ENCODE assay signal across 29 mouse cellular contexts in genomic region chr9:67441484-67441883, GRCm38 (mm10).
DNase-seq lines count a peak whose midpoint lies in the region; ATAC-seq and TF ChIP-seq lines count a peak whose summit lies in the region.
"Had no signal": no experiment of that assay in that cellular context is flagged by ENCODE, and none has a peak within 500 bp of the region (broad histone marks: within the 10 kb centered on the region; RNA-seq: fewer than 3 reads in every experiment).

No protein-coding gene starts in this region.

- no peak for TF ChIP-seq EP300 in heart, postnatal 0 days (IDR thresholded peaks at IDR 0.05; ENCODE audit: low read depth)

- H3K4me3 ChIP-seq in heart, embryonic 12.5 days, result no peak overlapping the region
- no peak overlapping the region for H3K4me3 ChIP-seq in heart, postnatal 0 days (ENCODE audit: low read depth, low read length)
- H3K4me3 ChIP-seq in midbrain, embryonic 10.5 days, result no peak overlapping the region
- no peak overlapping the region for H3K4me3 ChIP-seq in midbrain, embryonic 16.5 days (ENCODE audit: low read depth, low read length)
- H3K4me3 ChIP-seq: embryonic facial prominence, embryonic 12.5 days; forebrain, embryonic 15.5 days; gastrocnemius, adult 2 months; left cerebral cortex, adult 2 months; limb, embryonic 12.5 days; liver, embryonic 15.5 days; midbrain, embryonic 12.5 days had no signal

- no peaks in the 10 kb centered on the region for H3K36me3 ChIP-seq in heart, embryonic 12.5 days
- no peaks in the 10 kb centered on the region for H3K36me3 ChIP-seq in heart, postnatal 0 days (replicated peaks; ENCODE audit: control insufficient read depth, insufficient read depth, low read length)
- no peaks in the 10 kb centered on the region for H3K36me3 ChIP-seq in midbrain, embryonic 10.5 days
- no peaks in the 10 kb centered on the region for H3K36me3 ChIP-seq in midbrain, embryonic 16.5 days (ENCODE audit: control insufficient read depth, insufficient read depth, low read length)
- H3K36me3 ChIP-seq: embryonic facial prominence, embryonic 12.5 days; forebrain, embryonic 15.5 days; limb, embryonic 12.5 days; liver, embryonic 15.5 days; midbrain, embryonic 12.5 days had no signal

- H3K27me3 ChIP-seq in heart, embryonic 12.5 days (replicated peaks), result no peaks in the 10 kb centered on the region
- H3K27me3 ChIP-seq in heart, postnatal 0 days (ENCODE audit: control insufficient read depth, insufficient read depth, low read length), result no peaks in the 10 kb centered on the region
- H3K27me3 ChIP-seq in midbrain, embryonic 10.5 days (ENCODE audit: low read depth, poor library complexity, severe bottlenecking), result no peaks in the 10 kb centered on the region
- H3K27me3 ChIP-seq in midbrain, embryonic 16.5 days (ENCODE audit: control insufficient read depth, insufficient read depth, low read depth, low read length), result no peaks in the 10 kb centered on the region
- H3K27me3 ChIP-seq: embryonic facial prominence, embryonic 12.5 days; forebrain, embryonic 15.5 days; limb, embryonic 12.5 days; liver, embryonic 15.5 days; midbrain, embryonic 12.5 days had no signal

- WGBS in heart, embryonic 12.5 days, result 17% methylated on average over 1 of the region's 2 CpGs
- WGBS in heart, postnatal 0 days, result 23% methylated on average over 2 of the region's 2 CpGs
- 30% methylated on average over 1 of the region's 2 CpGs for WGBS in midbrain, embryonic 10.5 days
- 20% methylated on average over 1 of the region's 2 CpGs for WGBS in midbrain, embryonic 16.5 days

- intact Hi-C loops in heart, postnatal 25 days (cut with DNase I), result no loop called here

- peak overlapping the region; percentile 61 for H3K27ac ChIP-seq in heart, embryonic 12.5 days (ENCODE audit: poor library complexity, severe bottlenecking)
- H3K27ac ChIP-seq in heart, postnatal 0 days (ENCODE audit: low read depth), result peak overlapping the region; percentile 25; the same call in 1 of the 2 replicates
- peak overlapping the region; percentile 63 for H3K27ac ChIP-seq in midbrain, embryonic 10.5 days (replicated peaks)
- no peak overlapping the region for H3K27ac ChIP-seq in midbrain, embryonic 16.5 days (ENCODE audit: low read length)
- H3K27ac ChIP-seq: embryonic facial prominence, embryonic 12.5 days; forebrain, embryonic 15.5 days; gastrocnemius, adult 2 months; left cerebral cortex, adult 2 months; limb, embryonic 12.5 days; liver, embryonic 15.5 days; midbrain, embryonic 12.5 days had no signal

- no peak overlapping the region for H3K9ac ChIP-seq in heart, embryonic 12.5 days
- no peak overlapping the region for H3K9ac ChIP-seq in heart, postnatal 0 days (replicated peaks; ENCODE audit: low read depth, low read length)
- H3K9ac ChIP-seq in midbrain, embryonic 16.5 days (ENCODE audit: low read depth, low read length), result no peak overlapping the region
- H3K9ac ChIP-seq: embryonic facial prominence, embryonic 12.5 days; forebrain, embryonic 15.5 days; limb, embryonic 12.5 days; liver, embryonic 15.5 days; lung, embryonic 14.5 days; midbrain, embryonic 12.5 days had no signal

- H3K9me3 ChIP-seq in heart, embryonic 12.5 days (replicated peaks), result no peaks in the 10 kb centered on the region
- no peaks in the 10 kb centered on the region for H3K9me3 ChIP-seq in heart, postnatal 0 days (replicated peaks; ENCODE audit: control insufficient read depth, low read length)
- no peaks in the 10 kb centered on the region for H3K9me3 ChIP-seq in midbrain, embryonic 10.5 days (replicated peaks)
- H3K9me3 ChIP-seq in midbrain, embryonic 16.5 days (replicated peaks; ENCODE audit: control insufficient read depth, low read length, poor library complexity, severe bottlenecking), result no peaks in the 10 kb centered on the region
- H3K9me3 ChIP-seq: embryonic facial prominence, embryonic 12.5 days; forebrain, embryonic 15.5 days; limb, embryonic 12.5 days; liver, embryonic 15.5 days; midbrain, embryonic 12.5 days had no signal

- H3K4me2 ChIP-seq in heart, embryonic 12.5 days, result no peak overlapping the region
- no peak overlapping the region for H3K4me2 ChIP-seq in heart, postnatal 0 days (ENCODE audit: low read depth, low read length)
- no peak overlapping the region for H3K4me2 ChIP-seq in midbrain, embryonic 16.5 days (ENCODE audit: low read length)
- H3K4me2 ChIP-seq: embryonic facial prominence, embryonic 12.5 days; forebrain, embryonic 15.5 days; limb, embryonic 12.5 days; liver, embryonic 15.5 days; lung, embryonic 14.5 days; midbrain, embryonic 12.5 days had no signal

- peaks cover 42% of the 10 kb centered on the region for H3K4me1 ChIP-seq in heart, embryonic 12.5 days (replicated peaks)
- peaks cover 5% of the 10 kb centered on the region; the same call in 1 of the 2 replicates for H3K4me1 ChIP-seq in heart, postnatal 0 days (ENCODE audit: control insufficient read depth, insufficient read depth)
- H3K4me1 ChIP-seq in midbrain, embryonic 10.5 days, result peaks cover 17% of the 10 kb centered on the region
- H3K4me1 ChIP-seq in midbrain, embryonic 16.5 days (ENCODE audit: control insufficient read depth, insufficient read depth, low read length), result peaks cover 5% of the 10 kb centered on the region; the same call in 1 of the 2 replicates
- H3K4me1 ChIP-seq: forebrain, embryonic 15.5 days; liver, embryonic 15.5 days had no signal

- DNase-seq in heart, adult 11 months, result no peak
- no peak for DNase-seq in heart, postnatal 0 days (ENCODE audit: low spot score)
- no peak for DNase-seq in heart, postnatal 25 days (ENCODE audit: low spot score)
- no peak for DNase-seq in midbrain, embryonic 10.5 days (ENCODE audit: low spot score)
- no peak for DNase-seq in layer of hippocampus, postnatal 36 days
- DNase-seq: adrenal gland, postnatal 14 days; cerebellum, adult 11 months; cerebellum, adult 9-10 months; cerebellum, postnatal 36 days; gastrocnemius, adult 2 months; gastrocnemius, postnatal 36 days; kidney, adult 11 months; kidney, postnatal 14 days; layer of hippocampus, adult 9-11 months; lung, embryonic 14.5 days; lung, postnatal 36 days; right cerebral cortex, adult 18-20 months; spleen, adult 18-20 months; thymus, postnatal 14 days had no signal

- peak; percentile 42; the same call in 1 of the 2 replicates for ATAC-seq in heart, embryonic 12.5 days (ENCODE audit: insufficient number of reproducible peaks, low FRiP score)
- ATAC-seq in heart, postnatal 0 days (ENCODE audit: insufficient read depth, low read depth), result peak; percentile 47; the same call in 1 of the 2 replicates
- no peak for ATAC-seq in midbrain, embryonic 16.5 days
- ATAC-seq: CD4-positive, CD25-positive, alpha-beta regulatory T cell, adult 4 months; forebrain, embryonic 15.5 days; inflammation-experienced regulatory T-cells, adult 6 months had no signal

- no peak for TF ChIP-seq CTCF in heart, postnatal 0 days (IDR thresholded peaks at IDR 0.05; ENCODE audit: low read depth)
